Mouse (Mus musculus) layer of hippocampus, adult 9-11 months (tissue): ENCODE measurements around the gene Ppp1r16b.
A peak's percentile ranks its signal among the peaks of the same experiment; 100 is the strongest.

Experiments
- DNase-seq: peaks from one replicate; pipeline ENCODE4 v3.0.0; 2022

The Ppp1r16b gene

DNA sequence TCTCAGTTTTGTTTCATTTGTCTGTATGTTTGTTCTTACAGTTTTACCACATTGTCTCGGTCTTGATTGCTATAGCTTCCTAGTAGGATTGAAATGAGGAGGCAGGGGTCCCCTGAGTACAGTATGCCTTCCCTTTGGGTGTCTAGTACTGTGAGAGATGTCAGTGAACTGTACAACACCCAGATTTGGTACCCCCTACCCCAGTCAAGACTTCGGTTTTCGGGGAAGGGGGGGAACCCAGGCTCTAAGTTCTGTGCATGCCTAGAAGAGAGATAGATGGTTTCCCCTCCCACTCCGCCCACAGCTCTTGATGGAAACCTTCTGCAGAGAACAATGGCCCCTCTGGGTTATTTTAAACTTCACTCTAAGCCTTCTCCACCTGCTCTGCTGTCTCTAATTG lies at the start of gene Ppp1r16b:
Gene Ppp1r16b, plus strand, starts transcription at position 301 of the 400 bp plus-strand sequence.
- DNase-seq = no peak

DNA sequence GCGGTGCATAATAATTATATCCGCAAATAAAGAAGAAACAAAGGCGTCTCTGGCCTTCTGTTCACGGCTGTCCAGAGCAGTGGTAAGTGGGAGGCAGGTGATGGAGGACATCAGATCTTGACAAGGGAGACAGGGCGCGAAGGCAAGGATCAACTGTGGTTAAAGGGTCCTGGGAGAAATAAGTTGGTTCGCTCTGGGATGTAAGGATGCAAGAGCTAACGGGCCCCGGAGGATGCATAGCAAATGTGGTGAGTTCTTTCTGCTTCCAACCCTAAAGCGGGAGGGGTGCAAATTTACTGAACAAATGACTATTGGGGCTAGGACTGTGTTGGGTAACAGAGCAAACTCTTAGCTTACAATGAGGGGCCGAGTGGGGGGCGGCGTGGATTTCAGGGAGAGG lies 49.5 kb upstream of the Ppp1r16b start:
- no peak for DNase-seq

DNA sequence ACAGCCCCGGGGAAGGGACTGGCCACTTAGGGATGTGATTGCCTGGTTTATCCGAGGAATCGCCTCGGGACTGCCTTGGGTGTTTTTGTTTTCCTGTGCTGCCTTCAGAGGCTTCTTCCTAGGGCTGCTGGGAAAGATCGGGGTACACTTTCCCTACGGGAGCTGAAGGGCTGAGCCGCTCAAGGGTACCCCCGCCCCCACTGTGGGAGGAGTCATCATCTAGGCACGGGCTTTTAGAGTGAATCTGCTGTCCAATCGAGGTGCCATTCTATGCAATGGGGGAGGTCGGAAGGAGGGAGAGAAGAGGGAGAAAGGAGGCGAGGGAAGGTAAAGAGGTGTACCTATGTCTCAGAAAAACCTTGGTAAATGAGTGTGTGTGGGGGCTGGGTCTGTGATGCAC lies 48.9 kb upstream of the Ppp1r16b start:
- DNase-seq = no peak

DNA sequence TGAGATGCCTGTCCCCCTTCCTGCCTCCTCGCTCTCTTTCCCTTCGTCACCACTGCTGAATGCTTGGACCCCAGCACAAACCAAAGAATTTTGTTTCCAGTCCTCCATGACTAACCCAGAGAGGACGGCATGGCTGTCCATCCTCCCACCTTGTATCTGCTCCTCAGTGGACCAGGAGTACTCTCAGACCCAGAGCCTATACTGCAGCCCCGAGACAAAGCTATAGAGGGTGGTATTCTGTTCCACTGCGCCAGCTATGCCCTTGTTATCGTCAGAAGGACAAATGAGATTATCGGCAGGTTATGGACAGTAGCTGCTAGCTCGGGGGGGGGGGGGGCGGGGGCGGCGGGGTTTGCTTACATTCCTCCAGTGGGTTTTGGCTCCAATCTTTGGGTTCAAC lies 48.4 kb upstream of the Ppp1r16b start:
- DNase-seq = no peak

DNA sequence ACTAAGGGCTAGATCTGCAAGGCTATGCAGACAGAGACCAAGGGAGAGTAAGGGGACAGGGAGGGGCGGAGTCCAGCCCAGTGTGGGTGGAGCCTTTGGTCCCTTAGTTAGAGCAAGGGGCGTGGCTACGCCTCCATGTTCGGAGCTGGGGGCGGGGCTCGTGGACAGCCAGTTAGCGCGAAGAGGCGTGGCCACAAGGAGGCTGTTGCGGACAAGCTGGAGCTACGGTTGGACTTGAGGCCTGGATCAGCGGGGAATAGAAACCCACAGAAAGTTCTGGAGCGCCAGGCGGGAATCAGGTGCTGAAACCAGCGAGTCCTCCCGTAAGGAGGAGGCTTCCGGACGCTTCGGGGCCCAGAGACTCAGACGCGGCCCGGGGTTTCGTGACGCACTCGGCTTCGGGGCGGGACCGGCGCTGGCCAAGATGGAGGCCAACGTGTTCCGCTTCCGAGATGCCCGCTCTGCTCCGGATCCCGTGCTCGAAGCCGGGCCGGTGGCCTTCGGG lies 40.4 kb upstream of the Ppp1r16b start, which contains the start of gene Actr5:
Gene Actr5, plus strand, starts transcription at position 171 of the 505 bp plus-strand sequence.
- peak; percentile 95 for DNase-seq

DNA sequence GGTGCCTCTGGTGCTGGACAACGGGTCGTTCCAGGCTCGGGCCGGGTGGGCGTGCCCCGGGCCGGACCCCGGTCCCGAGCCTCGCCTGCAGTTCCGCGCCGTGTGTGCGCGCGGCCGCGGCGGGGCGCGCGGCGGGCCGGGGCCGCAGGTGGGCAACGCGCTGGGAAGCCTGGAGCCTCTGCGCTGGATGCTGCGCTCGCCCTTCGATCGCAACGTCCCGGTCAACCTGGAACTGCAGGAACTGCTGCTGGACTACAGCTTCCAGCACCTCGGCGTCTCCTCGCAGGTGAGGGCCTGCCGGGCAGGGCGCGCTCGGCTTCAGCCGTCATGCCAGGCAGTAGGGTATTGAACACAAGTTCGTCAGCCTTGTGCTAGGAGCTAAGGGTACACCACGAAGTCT lies 40.0 kb upstream of the Ppp1r16b start:
- DNase-seq = no peak

DNA sequence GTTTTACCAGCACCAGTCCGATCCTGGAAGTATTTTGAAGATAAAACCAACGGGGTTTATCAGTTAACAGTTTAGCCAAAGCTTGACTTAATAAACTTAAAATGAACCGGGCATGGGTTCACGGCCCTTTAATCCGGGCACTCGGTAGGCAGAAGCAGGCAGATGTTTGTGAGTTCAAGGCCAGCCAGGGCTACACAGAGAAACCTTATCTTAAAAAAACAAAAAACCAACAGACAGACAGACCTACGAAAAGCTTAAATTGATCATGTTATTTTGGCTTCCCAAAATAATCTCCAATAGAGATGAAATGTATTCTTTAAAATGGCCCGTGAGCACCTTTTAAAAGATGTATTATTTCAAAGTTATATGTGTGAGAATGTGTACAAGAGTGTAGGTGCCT lies 39.5 kb upstream of the Ppp1r16b start:
- no peak for DNase-seq

DNA sequence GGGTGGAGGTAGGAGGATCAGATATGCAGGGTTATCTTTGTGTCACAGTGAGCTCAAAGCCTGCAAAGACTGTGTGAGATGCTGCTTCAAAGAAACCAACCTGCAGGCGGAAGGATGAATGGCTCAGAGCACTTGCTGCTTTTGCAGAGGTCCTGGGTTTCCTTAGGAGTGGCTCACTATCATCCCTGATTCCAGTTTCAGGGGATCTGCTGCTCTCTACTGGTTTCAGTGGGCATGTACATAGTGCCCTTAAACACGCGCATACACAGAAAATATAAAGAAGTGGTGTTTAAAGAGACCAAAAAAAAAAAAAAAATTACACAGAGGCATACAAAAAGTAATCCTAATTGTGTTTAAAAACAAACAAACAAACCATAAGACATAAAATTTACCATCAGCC lies 36.3 kb upstream of the Ppp1r16b start:
- DNase-seq = no peak

DNA sequence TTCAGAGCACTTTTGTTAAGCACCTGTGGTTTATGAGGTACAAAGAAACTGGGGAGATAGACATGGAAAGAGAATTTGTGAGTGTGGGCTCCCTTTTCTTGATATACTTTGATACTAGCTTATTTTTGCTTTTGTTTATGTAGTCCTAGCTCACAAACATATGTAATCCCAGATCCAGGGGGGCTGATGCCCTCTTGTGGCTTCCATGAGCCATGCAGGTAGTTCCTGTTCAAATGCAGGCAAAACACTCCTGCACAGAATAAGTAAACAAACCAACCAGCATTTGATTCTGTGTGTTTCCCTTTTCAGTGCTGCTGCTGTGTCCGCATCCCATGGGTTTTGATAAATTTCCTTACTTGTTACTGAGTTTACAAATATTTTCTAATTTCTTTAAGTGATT lies 35.8 kb upstream of the Ppp1r16b start:
- DNase-seq = no peak

DNA sequence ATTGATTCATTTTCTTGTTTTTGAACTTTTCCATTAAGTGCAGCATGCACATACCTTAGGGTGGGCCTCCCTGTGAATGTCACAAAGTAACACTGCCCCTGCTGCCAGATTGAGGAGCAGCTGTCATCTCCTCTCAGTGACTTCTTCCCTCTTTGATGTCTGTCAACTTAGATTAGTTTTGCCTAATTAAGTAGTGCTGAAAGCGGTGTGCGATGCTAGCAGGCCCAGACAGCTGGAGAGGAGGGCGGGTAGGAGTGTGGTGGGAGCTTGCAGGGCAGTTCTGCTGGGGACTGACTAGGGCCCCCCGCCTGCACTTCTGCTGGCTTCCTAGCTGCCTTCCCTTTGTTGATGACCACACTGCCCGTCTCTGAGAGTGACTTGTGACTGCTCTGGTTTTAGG lies 33.3 kb upstream of the Ppp1r16b start:
- DNase-seq = no peak

DNA sequence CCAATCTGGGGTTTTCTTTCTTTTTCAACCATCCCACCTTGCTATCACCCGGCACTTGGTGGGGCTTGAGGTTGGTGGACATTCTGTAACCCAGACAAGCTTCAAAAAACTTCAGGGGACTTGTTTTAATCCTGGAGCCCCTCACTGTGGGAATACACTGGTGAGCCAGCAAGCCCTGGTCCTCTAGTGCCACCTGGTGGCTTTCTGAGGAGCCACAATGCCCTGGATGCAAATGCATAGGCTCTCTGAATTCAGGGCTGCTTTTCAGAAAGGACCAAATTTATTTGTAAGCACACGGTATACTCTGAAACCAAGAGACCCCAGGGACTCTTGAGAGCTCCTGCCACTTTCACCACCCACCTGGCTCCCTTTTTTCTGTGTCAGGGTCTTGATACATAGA lies 23.3 kb upstream of the Ppp1r16b start:
- no peak for DNase-seq

DNA sequence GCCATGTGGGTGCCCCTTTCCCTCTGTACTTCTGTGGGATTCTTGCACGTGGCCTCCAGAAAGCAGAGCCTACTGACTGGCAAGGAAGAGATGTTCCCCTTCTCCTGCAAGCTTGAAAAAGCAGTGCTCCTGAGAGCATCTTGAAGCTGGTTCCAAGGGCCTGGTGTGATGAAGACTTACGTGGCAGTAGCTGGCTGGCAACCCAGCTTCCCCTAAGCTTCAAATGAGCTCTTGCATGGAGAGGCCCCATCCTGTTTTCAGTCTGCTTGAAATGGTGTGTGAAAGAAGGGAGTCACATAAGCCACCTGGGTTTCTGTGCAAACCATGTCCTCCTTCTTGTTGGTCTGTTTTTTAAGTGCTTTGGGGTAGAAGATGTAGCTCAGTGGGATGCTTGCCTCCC lies 22.6 kb upstream of the Ppp1r16b start:
- DNase-seq = no peak

DNA sequence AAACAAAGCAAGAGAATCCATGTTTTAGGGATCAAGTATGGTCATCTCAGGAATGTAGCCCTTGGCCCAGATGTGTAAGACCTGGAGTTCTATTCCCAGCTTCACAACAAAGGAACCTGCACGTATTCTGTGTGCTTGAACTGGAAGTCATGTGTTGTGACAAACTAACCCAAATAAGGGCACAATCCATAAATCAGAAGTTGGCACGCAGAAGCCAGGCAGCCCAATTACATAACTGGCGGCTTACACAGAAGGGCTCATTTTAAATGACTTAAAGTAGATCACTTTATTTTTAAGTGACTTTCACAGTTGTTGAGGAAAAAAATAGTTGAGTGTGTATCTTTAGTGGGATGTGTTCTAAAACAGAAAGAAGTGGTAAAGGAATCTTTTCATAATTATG lies 21.4 kb upstream of the Ppp1r16b start:
- DNase-seq = no peak

DNA sequence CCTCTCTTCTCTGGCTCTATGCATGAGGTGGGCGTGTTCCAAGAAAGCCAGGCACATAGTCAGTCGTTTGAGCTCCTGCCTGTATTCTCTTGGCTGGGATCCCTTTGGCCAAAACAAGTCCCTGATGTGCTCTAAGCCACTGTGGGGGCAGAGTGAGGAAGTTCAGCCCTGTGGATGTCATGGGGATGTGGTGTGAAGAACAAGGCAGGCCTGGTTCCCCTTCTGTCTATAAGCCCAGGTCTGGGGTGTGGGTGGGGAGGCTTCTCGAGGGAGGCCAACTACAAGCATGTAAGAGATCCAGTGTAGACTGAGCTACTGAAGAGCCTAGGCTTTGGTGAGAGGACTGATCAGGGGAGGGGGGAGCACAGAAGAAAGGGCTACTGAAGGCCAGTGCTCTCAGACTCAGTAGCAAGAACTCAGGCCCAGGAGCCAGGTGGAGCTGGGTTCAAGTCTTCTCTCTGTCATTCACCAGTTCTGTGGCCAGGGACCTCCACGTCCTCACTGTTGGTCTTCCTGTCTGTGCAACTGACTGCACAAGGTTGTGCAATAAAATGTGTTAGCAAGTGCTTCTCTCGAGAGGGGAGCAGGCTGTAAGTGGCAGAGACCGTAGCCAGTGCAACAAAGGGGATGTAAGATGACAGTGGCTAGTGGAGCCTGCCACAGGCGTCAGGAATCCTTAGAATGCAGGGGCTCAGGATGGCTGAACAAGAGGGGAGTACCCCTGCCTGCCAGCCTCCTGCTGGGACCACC lies 13.9 kb upstream of the Ppp1r16b start:
- no peak for DNase-seq

DNA sequence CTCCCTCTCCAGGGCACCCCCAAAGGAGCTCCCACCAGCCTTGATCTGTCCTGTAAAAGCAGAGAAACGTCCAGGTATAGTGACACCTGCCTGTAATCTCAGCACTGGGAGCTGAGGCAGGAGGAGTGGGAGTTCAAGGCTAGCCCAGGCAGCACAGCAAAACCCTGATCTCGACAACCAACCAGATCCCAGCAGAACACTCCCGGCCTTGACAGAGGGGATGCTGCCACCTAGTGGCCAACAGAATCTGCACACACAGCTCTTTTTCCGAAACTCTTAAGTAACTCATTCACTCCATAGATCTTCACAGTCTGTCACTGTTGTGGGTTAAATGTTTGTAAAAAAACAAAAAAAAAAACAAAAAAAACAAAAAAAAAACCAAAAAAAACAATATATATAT lies 12.2 kb upstream of the Ppp1r16b start:
- DNase-seq = peak; percentile 64

DNA sequence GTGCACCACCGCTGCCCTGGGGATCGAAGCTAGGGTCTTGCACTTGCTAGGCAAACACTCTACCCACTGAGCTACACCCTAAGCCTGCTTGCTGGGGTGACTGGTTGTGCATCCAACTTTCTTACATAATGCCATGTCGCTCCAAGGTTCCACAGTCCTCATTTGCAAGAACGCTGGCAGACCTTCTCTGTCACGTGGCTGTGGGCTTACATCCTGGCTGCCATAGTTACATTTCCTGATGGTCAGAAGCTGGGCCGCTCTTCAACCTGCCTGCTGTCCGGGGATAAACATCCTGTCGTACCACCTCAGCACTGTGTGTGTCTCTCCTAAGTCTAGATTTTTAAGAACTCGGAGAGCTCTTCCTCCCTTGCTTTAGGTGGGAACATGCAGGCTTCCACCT lies 10.5 kb upstream of the Ppp1r16b start:
- no peak for DNase-seq

DNA sequence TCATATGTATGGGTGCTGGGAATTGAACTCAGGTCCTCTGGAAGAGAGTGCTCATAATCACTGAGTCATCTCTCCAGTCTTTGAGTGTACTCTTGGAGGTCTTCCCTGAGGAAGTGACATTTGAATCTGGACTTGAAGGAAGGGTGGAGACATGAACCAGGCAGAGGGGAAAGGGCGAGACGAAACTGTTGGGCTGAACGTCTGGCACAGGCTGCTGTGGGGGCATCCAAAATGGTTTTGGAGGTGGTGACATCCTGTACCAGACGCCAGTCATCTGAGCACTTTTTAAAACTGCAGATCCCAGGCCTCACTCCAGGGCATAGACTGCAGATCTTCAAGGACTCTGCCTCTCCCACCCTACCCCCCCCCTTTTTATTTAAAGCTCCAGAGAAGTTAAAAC lies 9.4 kb upstream of the Ppp1r16b start:
- DNase-seq = no peak

DNA sequence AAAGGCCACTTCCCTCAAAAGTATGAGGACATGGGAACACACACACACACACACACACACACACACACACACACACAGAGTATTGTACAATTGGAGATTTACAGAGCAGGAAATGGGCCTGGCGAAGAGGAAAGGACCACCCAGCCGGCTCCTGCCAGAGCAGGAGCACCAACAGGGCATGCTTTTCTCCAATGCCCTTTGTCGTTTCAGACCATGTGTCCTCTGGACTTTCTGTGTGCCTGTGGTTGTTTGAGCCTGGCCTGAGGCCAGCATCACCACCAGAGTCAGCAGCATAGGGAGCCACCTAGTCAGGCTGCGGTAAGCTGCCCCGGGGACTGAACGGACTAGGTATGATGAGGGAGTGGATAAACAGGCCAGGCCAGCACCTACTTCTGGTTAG lies 6.4 kb upstream of the Ppp1r16b start:
- no peak for DNase-seq

DNA sequence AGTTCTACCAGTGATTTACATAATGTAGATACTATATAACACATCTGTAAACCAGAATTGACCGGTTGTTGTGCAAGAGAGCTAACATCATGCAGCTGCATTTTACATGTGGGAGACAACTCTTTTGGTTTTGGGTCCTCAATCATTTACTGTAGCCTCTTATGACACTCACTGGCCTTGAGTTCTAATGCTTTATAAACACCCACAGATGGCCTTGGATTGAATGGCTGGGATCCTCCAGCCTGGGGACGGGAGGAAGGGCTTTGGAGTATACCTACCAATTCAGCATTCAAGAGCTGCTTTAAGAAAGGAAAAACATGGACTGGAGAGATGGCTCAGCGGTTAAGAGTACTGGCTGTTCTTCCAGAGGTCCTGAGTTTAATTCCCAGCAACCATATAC lies 5.9 kb upstream of the Ppp1r16b start:
- no peak for DNase-seq

DNA sequence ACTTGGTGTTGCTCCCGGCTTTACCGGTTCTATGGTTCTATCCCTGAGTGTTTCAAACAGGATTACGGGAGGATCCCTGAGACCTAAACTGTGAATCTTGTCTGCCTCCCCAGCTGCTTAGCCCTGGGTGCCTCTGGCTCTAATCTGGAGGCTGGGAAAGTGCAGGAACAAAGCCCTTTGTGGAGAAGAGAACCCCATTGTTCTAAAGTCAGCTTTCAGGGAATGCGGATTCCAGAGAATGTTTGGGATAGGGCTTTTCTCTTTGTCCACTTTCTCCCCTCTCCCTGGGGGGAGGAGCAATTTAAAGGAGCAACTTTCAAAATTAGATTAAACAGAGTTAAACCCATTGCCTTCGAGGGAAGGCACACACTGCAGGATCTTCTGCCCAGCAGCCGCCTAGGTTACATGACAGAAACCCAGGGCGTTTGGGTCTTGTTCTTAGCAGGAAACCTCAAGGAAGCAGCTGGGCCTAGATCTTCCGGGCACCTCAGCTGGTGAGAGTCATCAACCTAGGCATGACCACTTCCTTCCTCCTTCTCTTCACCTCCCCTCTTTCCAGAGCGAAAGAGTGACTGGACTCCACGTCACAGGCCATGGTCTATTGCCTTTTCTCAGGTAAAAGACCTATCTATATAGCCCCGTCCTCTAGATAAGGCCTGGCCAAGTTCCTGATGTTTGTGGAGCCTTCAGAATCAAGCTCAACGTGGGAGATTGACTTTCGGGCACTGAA lies 1.0 kb downstream of the Ppp1r16b start:
- no peak for DNase-seq

DNA sequence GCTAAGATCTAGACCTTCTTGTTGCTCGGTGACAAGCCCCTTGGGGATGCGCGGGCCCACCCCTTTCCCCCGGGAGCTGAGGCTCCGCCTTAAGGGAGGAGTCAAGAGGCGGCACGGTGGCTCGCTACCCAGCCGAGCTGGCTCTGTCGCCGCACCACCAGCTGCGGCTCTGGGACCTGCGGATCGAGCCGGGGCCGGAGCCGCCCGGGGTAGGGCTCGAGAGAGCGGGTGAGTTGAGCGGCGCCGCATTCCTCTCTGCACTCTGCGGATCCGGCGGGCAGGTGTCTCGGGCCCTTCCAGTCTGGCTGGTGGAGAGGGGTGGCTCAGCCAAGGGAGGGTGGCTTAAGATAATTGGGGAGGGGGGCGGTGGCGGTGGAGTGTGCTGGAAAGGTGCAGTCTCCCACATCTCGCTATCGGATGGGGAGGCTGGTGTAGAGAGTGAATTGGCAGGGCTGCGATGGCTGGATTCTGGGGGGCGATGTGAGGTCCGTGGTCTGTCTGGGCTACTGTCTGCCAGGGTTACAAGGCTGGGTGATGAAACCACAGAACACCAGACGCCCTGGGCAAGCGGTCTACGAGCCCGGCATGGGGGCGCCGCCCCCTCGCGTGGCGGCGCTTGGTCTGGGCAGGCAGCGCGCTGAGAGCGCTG lies 1.9 kb downstream of the Ppp1r16b start:
- DNase-seq = peak; percentile 76

DNA sequence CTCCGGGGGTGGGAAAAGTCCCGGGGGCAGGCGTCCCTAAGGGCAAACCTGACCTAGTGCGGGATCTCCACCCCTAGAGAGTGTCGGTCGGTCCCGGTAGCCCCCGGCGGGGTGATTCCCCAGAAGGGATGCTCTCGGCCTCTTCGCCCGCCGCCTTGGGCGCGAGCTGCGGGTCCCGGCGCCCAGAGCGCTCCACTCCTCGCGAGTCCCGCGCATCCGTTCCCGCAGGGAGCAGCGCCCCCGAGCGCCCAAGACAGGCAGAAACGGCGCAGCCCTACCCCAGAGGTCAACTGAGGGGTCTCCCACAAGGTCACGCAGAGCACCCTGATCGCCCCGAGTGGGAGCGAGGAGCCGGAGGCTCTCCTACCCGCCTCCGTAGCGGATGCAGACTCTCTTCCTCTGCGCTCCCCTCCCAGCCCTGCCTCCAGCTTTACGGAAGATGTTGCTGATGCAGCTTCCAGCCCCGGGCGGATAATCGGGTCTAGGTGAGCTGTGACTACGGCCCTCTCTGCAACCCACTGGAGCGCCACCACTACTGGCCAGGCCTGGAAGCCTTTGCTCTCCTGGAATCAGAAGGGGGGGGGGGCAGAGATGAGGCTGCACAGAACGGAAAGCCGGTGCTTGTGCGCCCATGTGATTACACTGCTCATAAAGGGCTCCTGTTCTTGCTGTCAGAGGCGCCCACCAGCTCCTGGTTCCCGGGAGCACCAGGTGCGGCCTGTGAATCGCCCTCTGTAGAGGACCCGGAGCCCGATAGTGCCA lies 2.7 kb downstream of the Ppp1r16b start:
- DNase-seq = no peak

DNA sequence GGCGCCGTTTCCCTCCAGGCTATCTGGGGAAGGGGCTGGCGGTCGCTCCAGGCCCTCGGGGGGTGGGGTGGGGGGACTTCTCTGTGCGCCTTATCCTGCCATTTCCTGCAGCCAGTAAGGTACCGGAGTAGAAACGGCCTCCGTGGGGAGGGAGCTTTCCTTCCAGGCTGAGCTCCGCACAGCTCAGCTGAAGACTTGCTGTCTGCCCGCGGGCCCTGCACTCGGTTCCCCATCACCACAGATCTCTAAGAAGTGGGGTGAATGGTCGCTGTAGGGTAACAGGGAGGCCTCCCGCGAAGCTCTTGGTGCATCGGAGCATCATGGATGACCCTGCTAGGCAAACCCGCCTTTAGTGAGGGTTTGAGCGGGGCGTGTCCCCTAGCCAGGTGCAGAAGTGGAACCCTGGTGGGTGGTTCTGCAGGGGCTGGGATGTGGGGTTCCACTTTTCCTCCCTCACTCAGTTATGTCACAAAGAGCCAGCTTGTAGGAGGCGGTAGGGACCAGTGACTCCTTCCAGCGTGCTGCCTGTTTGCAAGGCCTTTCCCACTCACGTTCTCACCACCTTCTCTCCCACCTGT lies 3.3 kb downstream of the Ppp1r16b start:
- DNase-seq = no peak
